8 mouse cellular contexts compared by ENCODE assay signal in the genomic region with DNA sequence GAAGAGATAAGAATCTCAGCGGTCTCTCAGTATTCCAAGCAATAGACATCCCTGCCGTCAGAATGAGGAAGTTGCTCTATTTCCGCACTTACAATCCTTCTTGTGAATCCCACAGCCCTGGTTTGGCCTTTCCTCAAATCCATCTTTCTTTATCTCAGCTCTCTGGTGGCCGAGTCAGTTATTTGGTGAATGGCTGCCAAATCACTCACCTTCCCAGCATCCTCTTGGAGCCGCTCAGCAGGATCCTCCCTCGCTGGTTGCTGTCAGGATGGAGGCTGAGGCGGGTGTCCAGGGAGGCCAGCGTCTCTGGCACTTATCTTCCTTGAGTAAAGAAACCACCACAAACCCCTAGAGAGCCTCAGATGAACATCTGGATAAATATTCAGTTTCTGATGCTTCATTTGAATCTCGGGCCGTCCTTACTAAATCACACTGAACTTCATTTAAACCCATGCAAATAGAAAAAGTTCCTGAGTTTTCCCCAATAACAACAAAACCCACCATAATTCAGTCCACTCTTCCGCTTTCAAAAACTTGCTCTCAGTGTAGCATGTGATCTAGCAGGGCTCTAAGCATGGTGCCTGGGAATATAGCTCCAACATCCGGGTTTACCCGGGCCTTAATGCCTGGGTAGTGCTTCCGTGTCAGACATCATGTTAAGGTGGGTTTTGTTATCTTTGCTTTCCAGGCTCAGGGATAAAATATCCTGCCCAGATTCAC.
DNase-seq lines count a peak whose midpoint lies in the region; ATAC-seq lines count a peak whose summit lies in the region.

No protein-coding gene starts in this region.

- peak; percentile 80 for ATAC-seq in embryonic facial prominence, embryonic 14.5 days (ENCODE audit: low read depth)
- peak; percentile 24; the same call in 1 of the 2 replicates for ATAC-seq in lung, embryonic 16.5 days (ENCODE audit: low read depth)

- no peak overlapping the region for H3K4me3 ChIP-seq in embryonic facial prominence, embryonic 14.5 days (ENCODE audit: low read depth, low read length)
- no peak overlapping the region for H3K4me3 ChIP-seq in lung, embryonic 16.5 days (ENCODE audit: low read length)

- no peaks in the 10 kb centered on the region for H3K27me3 ChIP-seq in embryonic facial prominence, embryonic 14.5 days (replicated peaks; ENCODE audit: control insufficient read depth, insufficient read depth, low read length)
- no peaks in the 10 kb centered on the region for H3K27me3 ChIP-seq in lung, embryonic 16.5 days (ENCODE audit: control insufficient read depth, insufficient read depth, low read depth, low read length)

- no peak overlapping the region for H3K9ac ChIP-seq in embryonic facial prominence, embryonic 14.5 days (ENCODE audit: low read depth, low read length)
- H3K9ac ChIP-seq in lung, embryonic 16.5 days (ENCODE audit: low read length) = no peak overlapping the region

- DNase-seq in left cerebral cortex, postnatal 4 days = peak; percentile 22
- no peak for DNase-seq in left cerebral cortex, postnatal 36 days (ENCODE audit: low spot score in 2 of 2)
- peak; percentile 91 for DNase-seq in embryonic facial prominence, embryonic 14.5 days (ENCODE audit: low spot score)
- peak; percentile 41 to 47 for DNase-seq in heart, postnatal 14 days
- DNase-seq in testis, postnatal 14 days (ENCODE audit: low spot score) = no peak
- DNase-seq in layer of hippocampus, postnatal 14 days (ENCODE audit: low spot score in 2 of 2) = no peak
- no peak for DNase-seq in left cerebral cortex, adult 8-10 months (ENCODE audit: low spot score in 2 of 2)

- intact Hi-C loops in left cerebral cortex, postnatal 4 days (cut with DNase I) = no loop called here
- intact Hi-C loops in left cerebral cortex, postnatal 36 days (cut with DNase I) = no loop called here
- intact Hi-C loops in heart, postnatal 14 days (cut with DNase I) = loop anchor here (5.0 kb wide), 3 partner anchors 55 to 355 kb away; a partner anchor contains a TSS

- H3K4me1 ChIP-seq in embryonic facial prominence, embryonic 14.5 days (ENCODE audit: control insufficient read depth, insufficient read depth, low read length) = peaks cover 31% of the 10 kb centered on the region
- peaks cover 43% of the 10 kb centered on the region for H3K4me1 ChIP-seq in lung, embryonic 16.5 days (replicated peaks; ENCODE audit: control insufficient read depth, insufficient read depth, low read length)

- no peaks in the 10 kb centered on the region for H3K36me3 ChIP-seq in embryonic facial prominence, embryonic 14.5 days (ENCODE audit: control insufficient read depth, insufficient read depth, low read length)
- H3K36me3 ChIP-seq in lung, embryonic 16.5 days (ENCODE audit: control insufficient read depth, insufficient read depth, low read length) = no peaks in the 10 kb centered on the region

- no peaks in the 10 kb centered on the region for H3K9me3 ChIP-seq in embryonic facial prominence, embryonic 14.5 days (ENCODE audit: control insufficient read depth, low read length)
- no peaks in the 10 kb centered on the region for H3K9me3 ChIP-seq in lung, embryonic 16.5 days (ENCODE audit: control insufficient read depth, low read length)

- 0 out of 2 replicates have a peak overlapping the region, but pooled peaks have one; percentile 35 for H3K27ac ChIP-seq in embryonic facial prominence, embryonic 14.5 days (replicated peaks; ENCODE audit: low read depth, low read length)
- H3K27ac ChIP-seq in lung, embryonic 16.5 days (ENCODE audit: low read length) = peak overlapping the region; percentile 78

- no peak overlapping the region for H3K4me2 ChIP-seq in embryonic facial prominence, embryonic 14.5 days (ENCODE audit: low read depth, low read length)
- no peak overlapping the region for H3K4me2 ChIP-seq in lung, embryonic 16.5 days (ENCODE audit: low read depth, low read length)

- 44% methylated on average over 14 of the region's 14 CpGs for WGBS in embryonic facial prominence, embryonic 14.5 days
- WGBS in lung, embryonic 16.5 days = 38% methylated on average over 14 of the region's 14 CpGs

Comparison
In these comparisons a context has a peak if more than half of its experiments do, and no peak if none do; other contexts are left out.
1. DNase-seq: peak in left cerebral cortex, postnatal 4 days (single experiment), embryonic facial prominence, embryonic 14.5 days (single experiment) and heart, postnatal 14 days (2 of 2); none in left cerebral cortex, postnatal 36 days (0 of 2), testis, postnatal 14 days (single experiment), layer of hippocampus, postnatal 14 days (0 of 2) and left cerebral cortex, adult 8-10 months (0 of 2).